Mouse (Mus musculus) adrenal gland, adult 18-20 months (tissue): Measurements from ENCODE around the gene Tmem132b. TPM values are rescaled to one million over a fixed set of nuclear protein-coding genes. Genes with fewer than 3 reads are reported as not detected.

Experiments used
- DNase-seq, 2 experiments: peaks; one replicate each; pipeline ENCODE4 v3.0.0; 2021 to 2022; ENCODE audit warnings: low spot score in 2 of 2
- total RNA-seq, 2 experiments: library from RNA; stranded (reverse); gene quantifications; 1 replicate in 1 of 2; 2 replicates in 1 of 2; pipeline ENCODE4 v1.2.3; 2021

The Tmem132b gene
- total RNA-seq, 2 experiments from 2014 or later: 2.0 to 2.1 TPM

DNA sequence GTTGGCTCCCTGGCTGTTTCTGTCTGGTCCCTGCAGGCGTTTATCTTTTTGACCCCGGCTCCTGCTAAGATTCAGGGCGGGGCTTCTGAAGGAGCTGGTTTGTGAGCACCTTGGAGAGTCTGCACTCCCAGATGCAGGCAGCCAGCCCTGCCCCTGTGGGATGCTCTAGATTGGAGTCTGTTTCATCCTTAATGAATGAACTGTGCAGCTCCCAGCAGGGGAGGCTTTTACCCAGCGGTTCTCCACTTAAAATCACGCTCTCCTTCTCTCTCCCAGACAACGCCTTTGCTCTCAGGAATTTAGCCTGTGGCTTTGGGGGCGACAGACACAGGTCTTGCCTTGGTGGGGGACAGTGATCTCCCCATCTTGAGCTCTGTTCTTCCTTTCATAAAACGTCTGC is 43.3 kb downstream of the Tmem132b start:
- no peak for DNase-seq

- no peak for DNase-seq
Observed at GRCm38 (mm10) chr5:125575866-125576265, 44.3 kb downstream of the Tmem132b start.

- DNase-seq: no peak
Observed at GRCm38 (mm10) chr5:125578661-125579060, 47.1 kb downstream of the Tmem132b start.

GRCm38 (mm10) chr5:125579153-125579552 is 47.6 kb downstream of the Tmem132b start:
- no peak for DNase-seq

- DNase-seq: no peak
Observed at GRCm38 (mm10) chr5:125583298-125583697, 51.7 kb downstream of the Tmem132b start.

DNA sequence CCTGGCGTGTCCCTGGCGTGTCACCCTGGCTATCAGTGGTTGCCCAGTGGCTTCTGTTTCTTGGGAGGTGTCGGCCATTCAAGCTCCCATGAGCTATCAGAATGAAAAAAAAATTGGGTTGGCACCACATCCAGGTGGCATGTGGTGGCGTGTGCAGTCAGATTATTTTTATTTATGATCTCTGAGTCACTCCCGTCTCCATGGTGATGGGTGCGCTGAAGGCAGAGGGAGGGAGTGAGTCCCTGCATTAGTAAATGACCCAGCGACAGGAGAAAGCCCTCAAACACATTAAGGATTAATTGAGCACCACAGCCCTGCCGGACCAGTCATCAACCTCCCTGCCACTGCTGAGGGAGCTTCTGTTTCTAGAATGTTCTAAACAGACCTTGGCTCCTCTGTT is 52.3 kb downstream of the Tmem132b start:
- no peak for DNase-seq

GRCm38 (mm10) chr5:125585211-125585610 is 53.6 kb downstream of the Tmem132b start:
- no peak for DNase-seq

DNA sequence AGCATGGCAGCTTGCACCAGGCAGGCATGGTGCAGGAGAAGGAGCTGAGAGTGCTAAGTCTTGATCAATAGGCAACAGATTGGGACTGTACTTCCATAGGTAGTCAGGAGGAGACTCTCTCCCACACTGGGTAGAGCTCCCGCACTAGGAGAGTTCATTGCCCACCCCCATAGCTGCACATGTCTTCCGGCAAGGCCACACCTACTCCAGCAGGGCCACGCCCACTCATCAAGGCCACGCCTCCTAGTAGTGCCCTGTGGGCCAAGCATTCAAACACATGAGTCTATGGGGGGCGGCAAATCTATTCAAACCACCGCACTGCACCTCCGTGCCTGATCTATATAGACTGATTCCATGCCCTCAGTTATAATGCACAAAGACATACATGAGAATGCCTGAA is 56.6 kb downstream of the Tmem132b start:
- no peak for DNase-seq

DNA sequence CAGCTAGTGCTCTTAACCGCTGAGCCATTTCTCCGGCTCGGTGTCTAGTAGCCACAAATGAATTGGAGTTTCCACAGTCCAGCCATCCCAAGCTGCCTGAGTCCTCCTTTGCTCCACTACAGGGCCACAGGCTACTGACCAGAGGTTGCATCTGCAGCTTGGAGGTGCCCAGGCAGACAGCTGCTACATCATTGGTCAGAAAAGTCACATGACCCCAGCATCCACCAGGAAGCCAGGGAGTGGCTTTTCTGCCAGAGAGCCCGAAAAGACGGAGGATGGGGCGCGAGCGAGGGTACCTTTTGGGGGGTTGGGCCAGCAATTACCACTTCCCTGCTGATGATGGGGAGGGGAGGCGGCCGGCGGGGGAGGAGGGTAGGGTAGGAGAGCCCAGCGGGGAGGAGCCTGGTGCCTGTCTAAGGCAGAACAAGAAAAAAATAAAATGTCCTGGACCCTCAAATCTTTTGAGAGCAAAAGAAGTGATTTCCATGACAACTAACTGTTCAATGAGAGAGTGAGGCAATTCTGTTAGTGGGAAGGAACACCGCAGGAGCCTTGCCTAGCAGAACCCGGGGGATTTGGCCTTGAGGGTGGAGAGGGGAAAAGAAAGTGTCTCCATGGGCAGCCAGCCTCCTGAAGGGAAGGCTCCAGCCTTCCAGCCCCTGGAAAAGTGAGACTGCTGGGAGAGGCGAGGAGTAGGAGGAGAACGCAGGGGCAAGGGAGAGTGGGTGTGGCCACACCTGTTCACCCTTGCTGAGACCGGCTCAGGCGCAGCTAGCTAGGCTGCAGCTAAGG is 57.5 kb downstream of the Tmem132b start:
- no peak for DNase-seq

DNA sequence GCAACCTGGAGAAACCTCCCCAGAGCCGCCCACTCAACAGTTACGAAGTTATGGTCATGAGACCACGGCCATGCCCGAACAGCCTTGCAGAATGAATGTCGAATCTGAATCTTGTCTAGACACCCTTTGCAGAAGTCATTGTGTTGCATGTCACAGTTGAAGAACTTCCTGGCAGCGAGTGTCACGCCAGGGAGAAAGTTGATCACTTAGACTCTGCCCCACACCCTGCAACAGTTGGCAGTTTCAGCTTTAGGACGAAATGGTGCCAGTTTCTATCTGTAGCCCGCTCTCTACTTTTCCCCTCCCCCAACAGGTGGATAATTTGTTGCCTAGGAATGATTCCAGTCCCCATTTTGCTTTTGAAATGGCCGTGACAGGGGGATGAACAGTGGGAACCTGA is 66.5 kb downstream of the Tmem132b start:
- DNase-seq: no peak

- no peak for DNase-seq
Observed at GRCm38 (mm10) chr5:125607146-125607545, 75.6 kb downstream of the Tmem132b start.

GRCm38 (mm10) chr5:125609968-125610367 is 78.4 kb downstream of the Tmem132b start:
- DNase-seq: no peak

GRCm38 (mm10) chr5:125612460-125612859 is 80.9 kb downstream of the Tmem132b start:
- DNase-seq: no peak

GRCm38 (mm10) chr5:125613136-125613535 is 81.6 kb downstream of the Tmem132b start:
- no peak for DNase-seq

- peak in 1 of 2 experiments; percentile 2 for DNase-seq
Observed at GRCm38 (mm10) chr5:125614348-125614747, 82.8 kb downstream of the Tmem132b start.

DNA sequence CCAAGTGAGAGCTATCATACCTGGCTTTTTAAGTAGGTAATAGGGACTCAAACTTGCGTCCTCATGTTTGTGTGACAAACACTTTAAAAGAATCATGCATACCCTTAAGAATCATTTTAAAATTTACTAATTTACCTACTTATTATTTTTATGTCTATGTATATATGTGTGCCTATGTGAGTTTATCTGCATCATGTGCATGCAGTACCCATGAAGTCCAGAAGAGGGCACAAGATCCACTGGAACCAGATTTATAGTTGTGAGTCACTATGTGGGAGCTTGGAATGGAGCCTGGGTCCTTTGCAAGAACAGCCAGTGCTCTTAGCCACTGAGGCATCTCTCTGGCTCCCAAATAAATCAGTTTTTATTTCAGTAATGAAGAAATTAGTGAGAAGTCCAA is 85.5 kb downstream of the Tmem132b start:
- DNase-seq: no peak

DNA sequence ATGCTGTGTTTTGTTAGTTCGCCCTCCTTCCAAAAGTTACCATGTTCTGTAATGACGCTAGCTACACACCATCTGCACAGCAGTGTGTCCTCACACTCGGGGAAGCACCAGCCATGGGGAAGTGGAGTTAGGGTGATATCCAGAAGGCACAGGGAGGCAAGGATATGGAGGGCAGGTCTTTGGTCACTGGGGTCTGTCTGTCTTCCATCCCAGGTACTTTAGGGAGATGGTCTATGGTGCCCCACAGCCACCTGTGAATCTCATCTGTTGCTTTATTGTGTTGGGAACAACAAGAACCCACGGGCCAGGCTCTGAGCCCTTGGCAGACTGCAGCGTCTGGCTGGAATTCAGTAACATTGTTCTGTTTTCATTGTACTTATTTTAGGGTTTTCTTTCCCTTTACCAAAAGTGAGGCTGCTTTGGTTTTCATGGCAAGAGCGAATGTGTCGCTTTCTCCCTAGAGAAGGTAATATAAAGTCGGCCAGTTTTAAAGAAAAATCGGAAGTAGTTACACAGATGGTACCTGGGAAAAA is 96.3 kb downstream of the Tmem132b start:
- no peak for DNase-seq

- DNase-seq: no peak
Observed at GRCm38 (mm10) chr5:125634666-125635065, 103.1 kb downstream of the Tmem132b start.

GRCm38 (mm10) chr5:125640966-125641365 is 109.4 kb downstream of the Tmem132b start:
- DNase-seq: no peak

DNA sequence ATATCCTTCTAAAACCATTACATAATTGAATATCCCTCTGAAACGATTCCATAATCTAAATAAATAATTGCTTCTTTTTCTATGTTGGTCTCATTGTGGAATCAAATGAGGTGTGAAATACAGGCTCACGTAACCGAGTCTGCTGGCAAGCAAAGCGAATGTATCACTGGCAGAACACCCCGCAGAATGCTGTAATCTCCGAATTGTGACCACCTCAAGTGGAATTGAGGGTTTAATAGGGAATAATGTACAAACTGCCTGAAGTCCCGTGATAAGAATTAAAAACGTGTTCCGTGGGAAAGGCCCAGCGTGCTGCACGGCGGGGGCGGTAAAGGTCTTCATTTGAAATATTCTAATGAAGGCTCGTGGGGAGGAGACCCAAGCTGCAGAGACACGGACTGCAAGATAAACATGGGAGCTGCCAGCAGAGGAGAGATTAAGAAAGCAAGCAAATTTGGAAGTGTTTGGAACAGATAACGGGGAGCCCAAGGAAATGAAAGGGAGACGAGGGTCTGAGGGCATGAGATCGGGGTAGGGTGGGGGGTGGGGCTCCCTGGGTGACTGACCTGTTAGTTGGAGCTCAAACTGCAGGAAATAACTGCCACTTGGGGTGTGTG is 110.1 kb downstream of the Tmem132b start:
- DNase-seq: no peak

DNA sequence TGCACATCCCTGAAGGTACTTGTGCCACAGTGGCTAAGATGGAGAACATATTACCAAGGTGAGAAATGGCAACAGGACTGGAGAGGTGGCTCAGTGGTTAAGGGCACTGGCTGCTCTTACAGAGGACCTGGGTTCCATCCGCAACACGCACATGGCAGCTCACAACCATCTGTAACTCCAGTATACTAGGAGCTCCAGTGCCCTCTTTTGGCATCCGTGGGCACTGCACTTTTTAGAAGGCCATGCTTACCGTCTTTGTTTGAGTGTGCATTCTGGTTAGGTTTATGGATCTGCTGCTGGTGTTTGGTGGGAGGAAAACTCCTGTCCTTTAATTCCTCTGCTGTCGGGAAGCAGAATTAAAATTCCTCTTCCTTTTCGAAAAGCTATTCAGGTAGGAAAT is 116.7 kb downstream of the Tmem132b start:
- DNase-seq: no peak

- DNase-seq: no peak
Observed at GRCm38 (mm10) chr5:125649982-125650381, 118.4 kb downstream of the Tmem132b start.
